Mouse (Mus musculus) layer of hippocampus, postnatal 36 days (tissue): ENCODE measurements at regions not wholly inside any gene's neighbourhood (a gene's known extent, or its start where the extent isn't known, plus 50 kb on each side); places are given as distances from the start of the nearest gene placed in this dataset.

Experiments used
- DNase-seq, 2 experiments: peaks; one replicate each; pipeline ENCODE4 v3.0.0; 2022

GRCm38 (mm10) chr4:28646154-28646553 is 166.8 kb upstream of the Epha7 start:
- DNase-seq, result no peak

GRCm38 (mm10) chr4:28659478-28659877 is 153.5 kb upstream of the Epha7 start:
- DNase-seq, result no peak

- peak in 1 of 2 experiments; percentile 2 for DNase-seq
Observed at GRCm38 (mm10) chr4:28698171-28698570, 114.8 kb upstream of the Epha7 start.

GRCm38 (mm10) chr4:28700481-28700880 is 112.5 kb upstream of the Epha7 start:
- peak in 1 of 2 experiments; percentile 7 for DNase-seq

GRCm38 (mm10) chr4:28703356-28703755 is 109.6 kb upstream of the Epha7 start:
- DNase-seq, result no peak
